Mouse (Mus musculus) cerebellum, adult 11 months (tissue): ENCODE data around the gene Thap8.
A peak's percentile ranks its signal among the peaks of the same experiment; 100 is the strongest.

Experiments used
- DNase-seq: peaks from one replicate; pipeline ENCODE4 v3.0.0; 2022

Thap8 gene

GRCm38 (mm10) chr7:30286701-30287410 is 7.0 kb downstream of the Thap8 start:
- DNase-seq = peak; percentile 83

- DNase-seq = peak; percentile 41
Observed at GRCm38 (mm10) chr7:30288046-30288445, 8.2 kb downstream of the Thap8 start.

- peak; percentile 35 for DNase-seq
Observed at GRCm38 (mm10) chr7:30289071-30289713, 9.3 kb downstream of the Thap8 start.

- peak; percentile 34 for DNase-seq
Observed at GRCm38 (mm10) chr7:30289714-30290399, 10.0 kb downstream of the Thap8 start.

GRCm38 (mm10) chr7:30291215-30292131 is 11.6 kb downstream of the Thap8 start, which contains the start of gene Clip3:
Gene Clip3, plus strand, starts transcription at chr7:30291728.
- DNase-seq = peak; percentile 90

GRCm38 (mm10) chr7:30293795-30294194 is 13.9 kb downstream of the Thap8 start:
- peak; percentile 49 for DNase-seq

- DNase-seq = peak; percentile 43
Observed at GRCm38 (mm10) chr7:30294296-30294695, 14.4 kb downstream of the Thap8 start.

- DNase-seq = peak; percentile 93
Observed at GRCm38 (mm10) chr7:30295103-30295502, 15.2 kb downstream of the Thap8 start.

- DNase-seq = no peak
Observed at GRCm38 (mm10) chr7:30296816-30297215, 16.9 kb downstream of the Thap8 start.

GRCm38 (mm10) chr7:30297266-30297665 is 17.4 kb downstream of the Thap8 start:
- DNase-seq = no peak

- no peak for DNase-seq
Observed at GRCm38 (mm10) chr7:30300914-30301313, 21.0 kb downstream of the Thap8 start.

GRCm38 (mm10) chr7:30306083-30306779 is 26.3 kb downstream of the Thap8 start:
- no peak for DNase-seq

GRCm38 (mm10) chr7:30308076-30309005 is 28.4 kb downstream of the Thap8 start, which contains the start of gene Alkbh6:
Gene Alkbh6, plus strand, starts transcription at chr7:30308717.
- DNase-seq = peak; percentile 93

GRCm38 (mm10) chr7:30309395-30310129 is 29.7 kb downstream of the Thap8 start:
- no peak for DNase-seq

GRCm38 (mm10) chr7:30310136-30310535 is 30.2 kb downstream of the Thap8 start:
- no peak for DNase-seq

GRCm38 (mm10) chr7:30313666-30314320 is 33.9 kb downstream of the Thap8 start:
- DNase-seq = no peak

GRCm38 (mm10) chr7:30314721-30315155 is 34.8 kb downstream of the Thap8 start, which contains the start of gene Syne4:
Gene Syne4, plus strand, starts transcription at chr7:30314807.
- no peak for DNase-seq

- DNase-seq = no peak
Observed at GRCm38 (mm10) chr7:30315559-30316529, 36.0 kb downstream of the Thap8 start.
